Mouse (Mus musculus) heart, postnatal 0 days (tissue): ENCODE measurements around the gene AY761185. TPM values are rescaled to one million over a fixed set of nuclear protein-coding genes. Genes with fewer than 3 reads are reported as not detected.

Experiments used
- ATAC-seq: fragments of 200-750 bp; cut with Nextera tagmentation; 2 replicates; pipeline ENCODE4 v1.8.0; 2017; ENCODE audit warnings: low read depth, moderate number of reproducible peaks, moderate library complexity; ENCODE audit not compliant: insufficient read depth
- DNase-seq: peaks from one replicate; pipeline ENCODE4 v3.0.0-alpha.2; 2016; ENCODE audit warnings: low spot score
- H3K27ac ChIP-seq: fragments of 300-500 bp; sonication (generic); 2 replicates; pipeline ENCODE4 v1.5.1; 2014; ENCODE audit warnings: low read depth, mild to moderate bottlenecking
- H3K27me3 ChIP-seq: fragments of 300-500 bp; sonication (generic); 2 replicates; pipeline ENCODE4 v1.6.1; 2014; ENCODE audit warnings: low read length, mixed read lengths; ENCODE audit not compliant: control insufficient read depth, insufficient read depth
- H3K36me3 ChIP-seq: fragments of 300-500 bp; sonication (generic); replicated peaks from 2 replicates; pipeline ENCODE4 v1.6.1; 2014; ENCODE audit warnings: low read length, mixed read lengths; ENCODE audit not compliant: control insufficient read depth, insufficient read depth
- H3K4me1 ChIP-seq: fragments of 300-500 bp; sonication (generic); 2 replicates; pipeline ENCODE4 v1.6.1; 2014; ENCODE audit warnings: antibody characterized with exemption; ENCODE audit not compliant: control insufficient read depth, insufficient read depth
- H3K4me2 ChIP-seq: fragments of 300-500 bp; sonication (generic); 2 replicates; pipeline ENCODE4 v1.6.1; 2014; ENCODE audit warnings: low read depth, mild to moderate bottlenecking, low read length, moderate library complexity
- H3K4me3 ChIP-seq: fragments of 300-500 bp; sonication (generic); 2 replicates; pipeline ENCODE4 v1.5.1; 2014; ENCODE audit warnings: low read depth, low read length
- H3K9ac ChIP-seq: fragments of 300-500 bp; sonication (generic); replicated peaks from 2 replicates; pipeline ENCODE4 v1.6.1; 2014; ENCODE audit warnings: low read depth, low read length, mixed read lengths
- H3K9me3 ChIP-seq: fragments of 300-500 bp; sonication (generic); replicated peaks from 2 replicates; pipeline ENCODE4 v1.6.1; 2016; ENCODE audit warnings: low read length; ENCODE audit not compliant: control insufficient read depth
- CTCF ChIP-seq: IDR thresholded peaks from 2 replicates; pipeline ENCODE4 v1.5.1; 2016; ENCODE audit warnings: antibody characterized with exemption, control low read depth, low read depth
- EP300 ChIP-seq: IDR thresholded peaks from 2 replicates; pipeline ENCODE4 v1.6.1; 2016; ENCODE audit warnings: antibody characterized with exemption, low read depth
- WGBS: fragments of 180-500 bp; shearing (Covaris S2); extraction: QIAGEN DNeasy Blood & Tissue Kit; methylation state at CpG from one replicate; pipeline ENCODE4 v1.1.7; 2014; 5-methylcytosine and 5-hydroxymethylcytosine counted together
- polyA plus RNA-seq: library from polyadenylated mRNA; unstranded; fragments of >200 nt; fragmentation: Nextera tagmentation; extraction: Ambion mirVana; gene quantifications from 2 replicates; pipeline ENCODE4 v1.2.1, GENCODE M21; 2015
- total RNA-seq: library from RNA; depleted of rRNA; stranded (reverse); fragments of >200 nt; gene quantifications from 2 replicates; pipeline ENCODE4 v1.2.3, GENCODE M21; 2014; ENCODE audit warnings: low replicate concordance; rRNA removed

The AY761185 gene
- total and polyA plus RNA-seq, 2 experiments from 2014 or later: not detected

GRCm38 (mm10) chr8:20908256-20908655 is 36.3 kb downstream of the AY761185 start:
- Histone ChIP-seq H3K36me3 (no peaks in the 10 kb centered on the region), H3K27ac (no peak overlapping the region), H3K27me3 (no peaks in the 10 kb centered on the region), H3K4me3 (no peak overlapping the region), H3K4me2 (no peak overlapping the region), H3K4me1 (no peaks in the 10 kb centered on the region), H3K9ac (no peak overlapping the region), H3K9me3 (0 out of 2 replicates have a peak, but pooled peaks cover 3% of the 10 kb centered on the region)
- WGBS: 41% methylated on average over 2 of the region's 2 CpGs
- ATAC-seq: no peak
- TF ChIP-seq EP300 (no peak), CTCF (no peak)
- no peak for DNase-seq

GRCm38 (mm10) chr8:20907119-20907518 is 37.4 kb downstream of the AY761185 start:
- WGBS: 70% methylated on average over 2 of the region's 2 CpGs
- no peaks in the 10 kb centered on the region for H3K36me3 ChIP-seq
- TF ChIP-seq CTCF: no peak
- TF ChIP-seq EP300: no peak

GRCm38 (mm10) chr8:20902527-20902926 is 42.0 kb downstream of the AY761185 start, which contains the start of gene Gm15056:
Gene Gm15056 (minus strand): TSS chr8:20902627.
- no peaks in the 10 kb centered on the region for H3K4me1 ChIP-seq
- no peaks in the 10 kb centered on the region for H3K27me3 ChIP-seq
- 31% methylated on average over 2 of the region's 2 CpGs for WGBS
- no peak within 1 kb of the TSS for H3K4me2 ChIP-seq
- TF ChIP-seq EP300: no peak
- TF ChIP-seq CTCF: no peak
- no peak within 1 kb of the TSS for H3K4me3 ChIP-seq
- H3K9ac ChIP-seq: no peak within 1 kb of the TSS
- no peak for ATAC-seq
- H3K9me3 ChIP-seq: 0 out of 2 replicates have a peak, but pooled peaks cover 7% of the 10 kb centered on the region
- no peaks in the 10 kb centered on the region for H3K36me3 ChIP-seq
- H3K27ac ChIP-seq: no peak within 1 kb of the TSS
- DNase-seq: no peak

More at GRCm38 (mm10) chr8:20907119-20907518, 37.4 kb downstream of the AY761185 start:
- no peaks in the 10 kb centered on the region for H3K4me1 ChIP-seq
- no peak overlapping the region for H3K4me3 ChIP-seq
- H3K27me3 ChIP-seq: no peaks in the 10 kb centered on the region
- no peak overlapping the region for H3K4me2 ChIP-seq
- DNase-seq: no peak
- 0 out of 2 replicates have a peak, but pooled peaks cover 3% of the 10 kb centered on the region for H3K9me3 ChIP-seq
- no peak for ATAC-seq
- H3K9ac ChIP-seq: no peak overlapping the region
- H3K27ac ChIP-seq: no peak overlapping the region

Other genes starting within 250 kb of the AY761185 start
- not detected in 2 replicates for gene Defb33, start 52.0 kb downstream of the AY761185 start, total RNA-seq
- not detected in 2 replicates for gene Defb33, start 52.0 kb downstream of the AY761185 start, polyA plus RNA-seq
- not detected in 2 replicates for gene Gm15056, start 42.1 kb downstream of the AY761185 start, total RNA-seq
- gene Gm15056, start 42.1 kb downstream of the AY761185 start, polyA plus RNA-seq: not detected in 2 replicates
- gene Gm6040, start 22.6 kb downstream of the AY761185 start, total RNA-seq: not detected in 2 replicates
- not detected in 2 replicates for gene Gm6040, start 22.6 kb downstream of the AY761185 start, polyA plus RNA-seq
- not detected in 2 replicates for gene Defa21, start 80.8 kb upstream of the AY761185 start, total RNA-seq
- not detected in 2 replicates for gene Defa21, start 80.8 kb upstream of the AY761185 start, polyA plus RNA-seq
- gene Defa23, start 110.3 kb upstream of the AY761185 start, total RNA-seq: not detected in 2 replicates
- not detected in 2 replicates for gene Defa23, start 110.3 kb upstream of the AY761185 start, polyA plus RNA-seq
- gene Defa35, start 120.3 kb upstream of the AY761185 start, total RNA-seq: not detected in 2 replicates
- gene Defa35, start 120.3 kb upstream of the AY761185 start, polyA plus RNA-seq: not detected in 2 replicates
- not detected in 2 replicates for gene Defa25, start 139.7 kb upstream of the AY761185 start, total RNA-seq
- not detected in 2 replicates for gene Defa25, start 139.7 kb upstream of the AY761185 start, polyA plus RNA-seq
- not detected in 2 replicates for gene Gm14851, start 151.3 kb upstream of the AY761185 start, total RNA-seq
- gene Gm14851, start 151.3 kb upstream of the AY761185 start, polyA plus RNA-seq: not detected in 2 replicates
- not detected in 2 replicates for gene Defa30, start 189.9 kb upstream of the AY761185 start, total RNA-seq
- not detected in 2 replicates for gene Defa30, start 189.9 kb upstream of the AY761185 start, polyA plus RNA-seq
- gene Defa22, start 217.6 kb upstream of the AY761185 start, total RNA-seq: not detected in 2 replicates
- gene Defa22, start 217.6 kb upstream of the AY761185 start, polyA plus RNA-seq: not detected in 2 replicates
- gene Defa31, start 246.9 kb upstream of the AY761185 start, total RNA-seq: not detected in 2 replicates
- not detected in 2 replicates for gene Defa31, start 246.9 kb upstream of the AY761185 start, polyA plus RNA-seq